Mouse (Mus musculus): ENCODE data around the gene Cd36.

Gene Cd36

DNA sequence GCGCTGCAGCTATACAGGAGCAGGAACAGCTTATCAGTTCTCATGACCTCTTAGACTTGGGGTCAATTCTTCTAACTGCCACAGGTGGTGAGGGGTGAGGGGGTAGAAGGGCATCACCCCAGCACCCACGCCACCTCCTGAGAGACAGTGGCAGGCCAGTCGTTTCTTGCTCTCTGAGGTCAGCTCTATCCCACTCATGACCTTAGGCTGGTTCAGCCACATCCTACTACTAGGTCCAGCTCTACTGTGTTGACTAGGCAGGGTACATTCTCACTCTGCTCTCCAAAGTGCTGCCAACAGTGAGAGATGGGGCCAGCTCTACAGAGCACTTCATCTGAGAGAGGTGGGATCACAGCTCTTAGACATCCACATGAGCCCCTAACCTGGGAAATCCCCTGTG, 30.2 kb downstream of the Cd36 start:
- DNase-seq (ENCODE audit: low spot score): no peak

DNA sequence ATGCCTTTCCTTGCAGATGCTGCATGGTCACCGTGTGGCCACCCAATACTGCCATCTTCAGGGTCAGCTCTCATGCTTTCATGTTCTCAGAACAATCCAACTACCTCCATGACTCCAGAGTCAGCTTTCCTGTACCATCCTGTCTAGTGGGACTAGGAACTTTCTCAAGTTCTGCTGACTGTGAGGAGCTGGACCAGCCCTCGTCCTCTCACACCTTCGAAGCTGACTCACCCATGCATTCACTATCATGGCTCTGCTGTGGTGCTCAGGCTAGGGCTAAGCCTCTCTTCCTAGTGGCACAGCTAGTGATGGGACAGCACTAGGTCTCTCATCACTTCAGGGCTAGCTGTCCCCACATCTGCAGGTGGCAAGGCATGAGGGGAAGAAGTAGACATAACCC, 30.7 kb downstream of the Cd36 start:
- no peak for DNase-seq (ENCODE audit: low spot score)

DNA sequence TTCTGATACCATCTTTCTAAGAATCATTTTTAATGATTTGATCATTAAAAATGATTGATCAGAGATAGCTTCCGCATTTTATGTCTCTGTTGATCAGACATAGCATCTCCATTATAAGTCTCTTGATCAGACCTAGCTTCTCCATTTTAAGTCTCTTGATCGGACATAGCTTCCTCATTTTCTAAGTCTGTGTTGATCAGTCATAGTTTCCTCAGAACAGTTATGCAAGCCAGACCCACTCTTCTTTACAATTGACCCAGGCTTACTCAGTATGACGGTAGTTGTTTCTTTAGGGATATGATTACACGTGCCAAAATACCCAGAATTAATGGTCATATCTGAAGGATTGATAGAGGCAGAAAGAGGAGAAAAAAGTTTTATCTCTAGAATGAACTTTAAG, 31.3 kb downstream of the Cd36 start:
- DNase-seq (ENCODE audit: low spot score): no peak

DNA sequence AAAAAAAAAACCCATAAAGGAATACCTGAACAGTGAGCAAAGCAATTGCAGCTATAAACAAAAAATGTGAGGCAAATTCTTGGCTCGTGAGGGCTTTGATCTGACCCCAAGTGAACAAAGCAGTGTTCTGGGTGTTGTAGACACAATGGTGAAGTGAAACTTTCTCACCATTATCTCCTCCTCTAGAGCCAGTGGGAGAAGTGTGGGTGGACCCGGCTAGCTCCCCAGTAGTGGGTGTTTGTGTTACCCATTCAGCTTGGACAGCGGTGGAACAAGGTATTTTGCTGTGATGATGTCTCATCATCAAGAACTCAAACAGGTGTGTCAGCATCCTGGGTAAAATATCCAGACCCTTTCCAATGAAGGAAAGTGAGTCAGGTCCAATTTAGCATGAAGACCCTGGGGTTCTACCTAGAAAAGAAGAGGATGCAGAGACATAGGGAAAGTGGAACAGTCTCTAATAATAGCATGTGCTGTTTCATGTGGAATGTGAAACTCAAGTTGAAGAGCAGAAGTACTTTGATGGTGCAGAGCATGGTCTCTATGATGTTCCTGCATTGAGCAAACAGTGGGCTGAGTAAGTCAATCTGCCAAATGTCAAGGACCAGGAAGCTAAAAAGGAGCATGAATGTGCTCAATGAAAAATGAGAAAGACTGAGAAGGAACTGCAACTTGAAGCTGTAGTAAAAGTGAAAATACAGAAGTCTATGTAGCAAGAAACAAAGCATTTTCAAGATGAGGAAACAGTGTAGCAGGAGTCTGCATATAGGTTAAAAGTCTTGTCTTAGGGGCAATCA, 34.3 kb downstream of the Cd36 start:
- no peak for DNase-seq (ENCODE audit: low spot score)

DNA sequence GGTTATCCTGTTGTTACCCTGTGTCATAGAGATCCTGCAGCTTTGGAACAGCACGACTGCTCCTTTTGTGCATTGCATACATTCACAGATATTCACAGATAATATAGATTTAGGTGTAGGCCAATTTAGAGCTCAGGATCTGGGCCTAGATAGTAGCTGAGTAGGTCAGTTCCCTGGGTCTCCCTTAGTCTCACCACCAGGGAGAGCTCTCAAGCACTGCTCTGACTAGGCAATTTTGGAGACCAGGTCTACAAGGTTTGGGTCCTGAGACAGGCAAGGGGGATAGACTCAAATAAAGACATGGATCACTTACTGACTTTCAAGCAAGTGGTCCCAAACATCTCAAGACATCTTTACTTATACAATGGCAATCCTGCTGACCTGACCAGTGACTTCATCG, 38.0 kb downstream of the Cd36 start:
- DNase-seq (ENCODE audit: low spot score): no peak

DNA sequence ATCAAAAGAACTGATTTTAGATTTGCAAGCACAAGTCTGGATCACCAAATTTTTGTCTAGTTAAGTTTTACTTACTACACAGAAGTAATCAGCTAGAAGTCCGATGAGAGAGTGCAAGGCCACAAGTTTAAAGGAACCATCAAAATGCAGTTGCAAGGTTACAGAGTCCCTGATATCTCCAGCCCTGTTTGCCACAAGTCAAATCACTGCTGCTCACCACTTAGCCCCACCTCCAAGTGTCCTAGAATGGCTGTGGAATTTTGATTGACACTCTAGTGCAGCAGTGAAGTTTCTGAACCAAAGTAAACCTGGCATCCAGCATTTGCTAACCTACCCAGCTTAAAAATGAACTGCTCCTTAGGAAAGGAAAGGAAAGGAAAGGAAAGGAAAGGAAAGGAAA, 39.0 kb downstream of the Cd36 start:
- DNase-seq (ENCODE audit: low spot score): no peak

DNA sequence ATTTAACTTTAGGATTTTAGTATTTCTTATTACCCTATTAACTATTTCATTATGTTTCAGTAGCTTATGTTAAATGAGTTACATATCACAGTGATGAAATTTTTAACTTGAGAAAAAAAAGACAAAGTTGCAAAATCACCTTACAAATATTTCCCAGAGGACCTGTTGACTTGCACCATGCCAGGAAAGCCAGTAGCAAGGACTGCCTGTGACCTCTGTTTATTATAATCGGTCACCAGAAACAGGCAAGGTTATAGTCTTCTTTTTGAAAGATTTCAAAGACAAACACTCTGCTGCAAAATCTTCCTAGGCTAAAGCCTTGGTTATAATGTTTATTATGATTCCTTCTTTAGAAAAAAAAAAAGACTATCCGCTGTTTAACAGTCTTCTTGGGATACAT, 39.9 kb downstream of the Cd36 start:
- DNase-seq (ENCODE audit: low spot score): no peak

DNA sequence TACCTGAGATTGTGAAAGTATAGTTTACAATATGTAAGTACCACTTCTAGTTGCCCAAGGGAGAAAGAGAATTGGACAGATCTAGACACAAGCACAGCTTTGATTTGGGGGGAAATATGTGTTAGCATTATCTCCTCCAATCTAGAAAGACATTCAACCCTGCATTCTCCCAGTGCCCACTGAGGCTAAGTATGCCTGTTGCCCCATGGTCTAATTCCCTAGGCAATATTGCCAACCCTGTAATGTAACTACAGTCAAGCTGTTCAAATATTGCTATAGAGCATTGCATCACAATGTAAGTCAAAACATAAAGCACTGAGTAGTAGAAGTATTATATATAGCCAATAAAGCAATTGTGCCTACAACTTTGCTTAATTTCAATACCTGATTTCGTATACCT, 40.3 kb downstream of the Cd36 start:
- no peak for DNase-seq (ENCODE audit: low spot score)

DNA sequence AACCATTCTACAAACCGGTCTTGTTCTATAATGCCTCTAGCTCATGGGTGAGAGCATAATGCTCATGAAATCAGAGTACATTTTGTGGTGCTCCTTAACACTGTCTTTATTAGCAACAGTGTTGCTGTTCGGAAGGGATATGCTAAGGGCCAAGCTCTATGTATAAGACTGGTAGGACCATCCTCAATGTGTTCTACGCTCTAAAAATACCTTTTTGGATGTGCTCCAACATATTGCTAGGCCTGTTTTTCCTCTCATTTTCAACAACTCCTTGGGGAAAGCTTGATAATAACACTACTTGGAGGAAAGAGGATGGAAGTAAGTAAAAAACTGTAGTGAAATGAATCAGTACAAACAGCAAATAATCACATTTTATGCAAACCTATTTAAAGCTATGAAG, 44.7 kb downstream of the Cd36 start:
- DNase-seq (ENCODE audit: low spot score): no peak

DNA sequence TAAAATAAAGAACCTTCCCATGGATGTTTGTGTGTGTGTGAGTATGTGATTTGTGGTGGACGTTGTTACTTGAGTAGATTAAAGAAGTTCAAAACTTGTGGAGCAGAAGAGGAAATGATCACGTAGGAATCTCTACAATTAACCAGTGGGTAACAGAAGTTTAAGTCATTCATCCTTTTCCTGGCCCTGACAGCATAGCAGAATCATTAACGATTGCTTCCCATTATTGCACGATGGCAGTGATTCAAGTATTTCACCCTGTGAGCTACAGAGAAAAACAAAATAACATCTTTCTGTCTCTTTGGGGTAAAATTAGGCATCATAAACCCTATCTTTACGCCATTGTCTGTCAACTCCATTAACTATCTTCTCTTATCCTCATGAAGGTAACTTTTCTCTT, 45.3 kb downstream of the Cd36 start:
- no peak for DNase-seq (ENCODE audit: low spot score)

DNA sequence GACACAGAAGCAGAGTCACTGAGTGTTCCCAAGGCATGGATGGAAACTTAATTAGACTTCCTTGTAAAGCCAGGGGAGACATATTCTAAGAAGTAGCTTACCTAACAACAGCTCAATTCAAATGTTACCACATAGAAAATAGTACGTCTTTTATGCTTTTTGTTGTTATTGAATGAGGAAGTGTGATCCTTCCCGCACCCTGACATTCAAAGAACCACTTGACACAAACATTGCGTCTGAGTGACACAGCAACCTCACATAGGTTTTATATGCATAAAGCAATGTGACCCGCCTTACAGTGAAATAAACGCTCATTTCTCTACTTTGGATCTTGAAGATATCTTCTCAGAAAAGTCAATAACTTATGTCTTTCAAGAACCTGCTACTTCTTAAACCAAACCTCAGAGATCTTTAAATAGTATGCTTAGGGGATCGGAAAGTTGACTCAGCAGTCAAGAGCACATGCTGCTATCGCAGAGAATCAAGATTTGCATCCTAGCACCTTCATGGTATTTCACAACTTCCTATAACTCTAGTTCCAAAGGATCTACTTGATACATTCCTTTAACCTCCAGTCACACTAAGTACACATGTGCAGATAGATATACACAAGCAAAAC, 46.4 kb downstream of the Cd36 start:
- DNase-seq (ENCODE audit: low spot score): no peak

DNA sequence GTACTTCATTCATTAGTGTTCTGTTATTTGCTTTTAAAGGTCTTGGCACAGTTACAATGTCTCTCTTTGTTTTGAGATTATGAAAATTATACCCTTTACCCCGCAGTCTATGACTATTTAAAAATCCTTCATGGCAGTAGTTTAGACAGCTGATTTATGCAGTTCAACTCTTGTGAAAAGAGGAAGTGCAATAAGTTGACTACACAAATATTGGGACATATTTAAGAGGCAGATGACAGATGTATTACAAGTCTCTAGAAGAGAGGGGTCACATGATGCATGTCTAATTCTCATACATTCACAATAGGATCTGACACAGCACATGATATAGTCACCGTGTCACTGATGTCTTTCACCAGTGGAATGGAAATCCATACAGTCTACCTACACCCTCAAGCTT, 49.1 kb downstream of the Cd36 start:
- no peak for DNase-seq (ENCODE audit: low spot score)

DNA sequence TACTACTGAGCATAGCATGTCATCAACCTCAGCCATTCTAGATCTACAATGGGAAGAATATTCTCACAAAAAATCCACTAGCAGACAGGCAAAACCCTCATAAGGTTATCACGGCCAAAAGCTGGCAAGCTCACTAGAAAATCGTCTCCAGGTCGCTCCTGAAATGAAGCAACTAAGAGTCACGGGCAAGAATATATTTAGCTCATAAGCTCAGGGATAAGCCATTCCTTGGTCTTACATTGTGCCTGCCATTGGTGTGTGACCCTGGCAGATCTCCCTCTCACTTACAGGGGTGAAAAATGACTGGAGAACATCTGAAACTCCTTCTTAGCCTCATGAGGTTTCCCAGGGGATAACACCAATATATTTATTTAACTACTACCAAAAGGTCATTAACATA, 52.2 kb downstream of the Cd36 start:
- DNase-seq (ENCODE audit: low spot score): no peak

DNA sequence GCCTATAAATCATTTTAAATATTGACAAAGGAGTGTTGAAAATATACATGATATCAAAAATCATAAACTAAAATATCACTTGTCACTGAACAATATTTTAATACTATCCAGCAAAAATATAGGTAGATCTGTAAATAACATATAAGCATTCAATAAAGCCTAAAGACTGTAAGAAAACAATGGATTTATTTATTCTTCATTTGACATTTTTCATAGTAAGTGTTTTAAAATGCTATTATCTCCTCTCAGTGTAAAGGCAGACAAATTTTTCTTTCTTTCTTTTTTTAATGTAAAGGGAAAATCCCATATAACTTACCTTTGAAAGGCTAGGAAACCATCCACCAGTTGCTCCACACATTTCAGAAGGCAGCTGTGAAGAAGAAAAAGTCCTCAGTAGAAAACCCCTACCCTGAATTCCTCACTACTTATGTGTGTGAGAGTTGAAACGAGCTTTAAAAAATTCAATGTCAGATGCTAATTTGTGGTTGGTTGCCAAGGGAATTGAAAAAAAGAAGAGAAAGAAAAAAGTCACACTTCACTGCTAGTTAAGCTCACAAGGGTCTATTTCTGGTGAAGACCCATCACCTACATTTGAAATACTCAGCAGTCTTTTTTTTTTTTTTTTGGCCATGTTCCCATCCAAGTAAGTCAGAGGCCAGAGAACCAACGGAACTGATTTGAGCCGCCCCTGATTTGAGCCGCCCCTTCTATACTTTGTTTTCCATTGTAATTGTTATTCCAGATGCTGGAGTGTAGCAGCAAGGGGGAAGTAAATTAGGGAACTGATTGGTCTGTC, 53.1 kb downstream of the Cd36 start:
- DNase-seq (ENCODE audit: low spot score): no peak

DNA sequence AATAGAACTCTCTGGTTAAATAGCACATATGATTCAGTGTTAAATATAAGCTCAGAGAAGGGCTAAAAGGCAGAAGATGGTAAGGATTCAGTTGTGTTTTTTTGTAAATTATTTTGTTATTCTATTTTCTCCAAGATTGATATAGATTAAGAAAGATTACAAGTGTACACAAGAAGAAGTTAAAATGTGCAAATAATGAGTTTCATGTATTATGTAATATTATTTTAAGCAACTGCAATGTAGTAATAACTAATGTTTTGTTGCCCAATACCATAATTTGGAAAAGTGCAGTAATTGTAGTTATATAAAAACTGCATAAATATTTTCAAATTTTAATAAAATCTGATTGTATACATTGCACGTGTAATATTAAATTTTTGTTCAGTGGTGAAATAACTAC, 54.8 kb downstream of the Cd36 start:
- DNase-seq (ENCODE audit: low spot score): no peak

DNA sequence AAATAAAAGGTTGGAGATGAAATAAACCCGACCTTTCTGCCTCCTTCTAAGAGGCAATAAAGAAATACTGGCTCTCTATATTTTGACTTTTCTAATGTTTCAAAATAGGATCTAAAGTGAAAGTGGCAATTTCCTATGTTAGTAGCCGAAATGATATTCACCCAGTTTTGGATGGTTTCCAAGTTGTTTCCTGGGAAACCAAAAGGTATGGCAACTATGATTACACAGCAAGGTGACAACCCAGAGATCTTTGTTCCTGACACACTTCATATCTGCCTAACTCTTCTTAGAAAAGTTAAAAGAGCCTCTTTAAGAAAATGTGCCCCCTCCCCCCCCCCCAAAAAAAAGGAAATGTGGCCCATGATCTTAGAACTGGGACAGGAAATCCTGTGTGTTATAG, 58.1 kb downstream of the Cd36 start:
- DNase-seq (ENCODE audit: low spot score): no peak

DNA sequence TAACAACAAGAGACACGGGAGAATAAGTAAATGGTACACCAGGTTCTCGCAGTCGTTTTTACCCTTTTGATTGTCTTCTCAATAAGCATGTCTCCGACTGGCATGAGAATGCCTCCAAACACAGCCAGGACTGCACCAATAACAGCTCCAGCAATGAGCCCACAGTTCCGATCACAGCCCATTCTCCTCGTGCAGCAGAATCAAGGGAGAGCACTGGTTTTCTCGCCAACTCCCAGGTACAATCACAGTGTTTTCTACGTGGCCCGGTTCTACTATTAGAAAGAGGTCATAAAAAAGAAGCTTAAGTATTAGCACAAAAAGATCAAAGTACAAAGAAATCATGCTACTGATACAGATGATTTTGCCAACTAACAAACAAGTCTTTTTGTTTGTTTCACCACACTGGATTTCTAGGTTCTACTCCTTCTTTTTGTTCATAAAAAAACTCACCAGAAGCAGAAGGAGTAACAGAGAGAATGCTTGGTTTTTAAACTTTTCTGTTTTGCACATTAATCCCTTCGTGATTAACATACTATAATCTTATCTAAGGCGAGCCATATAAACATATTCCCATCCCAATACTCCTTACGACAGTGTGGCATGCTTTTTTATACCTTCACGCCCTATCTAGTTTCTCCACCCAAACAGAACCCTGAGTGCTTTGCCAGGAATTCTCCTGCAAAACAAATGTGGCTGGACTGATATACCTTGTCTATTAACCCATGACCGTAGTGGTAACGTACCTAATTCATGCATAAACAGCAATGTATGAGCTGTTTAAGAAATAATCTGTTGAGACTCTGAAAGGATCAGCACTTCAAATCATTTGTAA, 59.7 kb downstream of the Cd36 start:
- DNase-seq (ENCODE audit: low spot score): no peak

DNA sequence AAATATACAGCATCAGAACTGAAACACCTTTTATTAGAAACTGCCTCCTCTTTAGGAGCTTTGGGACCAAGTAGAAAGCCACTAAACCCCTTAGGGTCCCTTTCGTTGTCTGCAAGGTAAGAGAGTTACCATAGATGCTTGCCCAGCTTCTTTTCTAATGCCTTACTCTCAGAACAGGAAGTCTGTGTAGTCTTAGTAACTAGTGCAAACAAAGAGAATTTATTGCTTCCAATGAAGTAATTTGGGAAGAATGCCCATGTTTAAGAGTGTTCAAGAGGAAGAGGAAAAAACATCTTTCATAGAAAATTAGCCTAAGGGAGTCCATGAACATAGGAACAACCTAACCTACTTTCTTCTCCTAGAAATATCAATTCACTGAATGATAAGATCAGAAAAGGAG, 67.2 kb downstream of the Cd36 start:
- no peak for DNase-seq (ENCODE audit: low spot score)

DNA sequence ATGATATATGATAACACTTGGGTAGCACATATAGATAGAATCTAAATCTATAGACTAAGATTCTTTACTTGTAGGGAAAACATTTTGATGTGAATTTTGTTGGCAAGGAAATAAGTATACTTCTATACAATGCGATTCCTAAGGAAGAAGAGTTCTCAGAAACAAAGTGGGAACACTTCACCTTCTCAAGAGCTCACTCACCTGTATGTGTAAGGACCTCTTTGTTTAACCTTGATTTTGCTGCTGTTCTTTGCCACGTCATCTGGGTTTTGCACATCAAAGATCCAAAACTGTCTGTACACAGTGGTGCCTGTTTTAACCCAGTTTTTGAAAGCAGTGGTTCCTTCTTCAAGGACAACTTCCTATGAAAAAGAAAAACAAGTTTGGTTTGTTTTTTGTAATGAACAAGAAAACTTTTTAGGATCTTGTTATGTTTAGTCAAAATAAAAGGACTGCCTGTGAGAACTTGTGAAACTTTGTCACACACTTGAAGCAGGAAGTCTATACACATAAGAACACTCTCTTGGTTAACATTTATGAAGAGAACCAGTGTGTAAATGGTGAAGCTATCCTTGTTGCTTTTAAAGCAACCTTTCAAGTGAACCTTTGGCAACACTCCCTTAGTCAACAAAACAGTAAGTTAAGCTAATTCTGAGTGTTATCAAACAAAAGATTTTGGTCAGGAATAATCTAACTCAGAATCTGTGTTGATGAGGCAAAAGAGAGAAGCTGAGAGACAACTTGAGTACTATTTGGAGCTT, 68.2 kb downstream of the Cd36 start:
- DNase-seq (ENCODE audit: low spot score): no peak

DNA sequence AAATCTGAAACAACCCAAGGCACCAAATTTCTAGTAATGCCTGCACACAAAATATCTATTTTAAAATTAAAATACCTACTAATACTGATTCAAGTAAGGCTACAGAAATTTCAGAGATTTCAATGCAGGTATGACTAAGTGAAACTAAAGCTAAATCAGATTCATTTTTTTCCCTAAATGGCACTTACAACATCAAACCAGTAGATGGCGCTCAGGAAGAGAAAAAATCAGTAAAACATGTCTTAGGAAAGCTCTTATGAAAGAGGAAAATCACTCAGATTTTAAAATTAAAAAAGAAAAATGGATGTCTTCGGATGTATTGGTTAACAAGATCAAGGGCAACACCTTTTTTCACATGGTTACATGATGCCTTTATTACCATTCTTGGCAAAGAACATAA, 72.4 kb downstream of the Cd36 start:
- DNase-seq (ENCODE audit: low spot score): no peak

DNA sequence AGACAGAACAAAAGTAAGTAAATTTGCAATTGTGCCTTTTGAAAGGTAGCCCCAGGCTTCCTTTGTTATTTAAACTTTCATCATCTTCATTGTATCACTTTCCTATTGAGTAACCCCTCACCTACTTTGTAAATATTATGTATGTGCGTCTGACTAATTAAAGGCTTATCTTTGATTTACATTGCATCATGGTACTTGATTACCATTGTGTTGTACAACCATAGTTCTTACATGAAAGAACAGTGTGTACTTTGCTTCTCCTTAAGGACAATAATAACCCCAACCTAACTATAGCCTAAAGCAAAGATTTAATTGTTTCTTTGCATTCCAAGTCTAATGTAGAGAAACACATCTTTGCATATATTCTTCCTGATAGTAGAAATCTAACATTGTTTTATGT, 78.3 kb downstream of the Cd36 start:
- DNase-seq (ENCODE audit: low spot score): no peak

All from urinary bladder, postnatal 25 days (tissue).